Mouse (Mus musculus): ENCODE data around the gene Tmem40.
A peak's percentile ranks its signal among the peaks of the same experiment; 100 is the strongest.

Gene Tmem40

DNA sequence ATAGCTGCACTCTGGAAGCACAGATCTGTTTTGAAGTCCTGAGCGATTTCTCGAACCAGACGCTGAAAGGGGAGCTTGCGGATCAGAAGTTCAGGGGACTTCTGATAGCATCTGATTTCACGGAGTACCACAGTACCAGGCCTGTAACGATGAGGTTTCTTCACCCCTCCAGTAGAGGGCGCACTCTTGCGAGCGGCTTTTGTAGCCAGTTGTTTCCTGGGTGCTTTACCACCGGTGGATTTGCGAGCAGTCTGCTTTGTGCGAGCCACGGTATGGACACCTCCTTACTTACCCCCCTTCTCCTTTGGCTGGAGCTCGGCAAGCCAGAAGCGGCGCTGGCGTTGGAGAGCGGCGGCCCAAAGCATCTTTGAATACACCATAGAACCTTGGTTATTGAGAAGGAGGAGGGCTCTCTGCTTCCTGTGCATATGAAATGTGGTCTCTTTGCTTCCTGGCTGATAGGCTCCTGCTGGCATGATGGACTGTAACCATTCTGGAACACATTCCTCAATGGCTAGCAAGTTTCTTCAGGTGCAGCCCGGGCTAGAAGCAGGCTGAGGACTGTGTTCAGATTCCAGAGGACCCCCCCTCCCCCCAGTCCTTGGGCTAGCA is 8.0 kb upstream of the Tmem40 start:
- no peak for DNase-seq (ENCODE audit: low read depth, low spot score)

DNA sequence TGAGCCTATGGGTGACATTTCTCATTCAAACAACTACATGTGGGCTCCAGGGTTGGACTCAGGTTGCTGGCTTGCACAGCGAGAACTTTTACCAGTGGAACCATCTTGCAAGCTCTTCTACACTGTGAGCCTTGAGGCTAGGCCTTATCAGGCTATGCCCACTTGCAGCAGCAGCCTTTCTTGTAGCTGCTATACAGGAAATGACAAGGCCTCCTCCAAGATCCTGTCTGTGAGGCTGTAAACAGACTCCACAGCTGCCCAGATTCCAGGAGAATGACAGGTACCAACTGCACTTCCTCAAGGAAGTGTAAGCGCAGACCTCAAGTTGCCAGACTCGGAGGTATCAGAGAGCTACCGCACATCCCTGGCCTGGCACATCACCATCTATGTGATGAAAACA is 6.0 kb upstream of the Tmem40 start:
- no peak for DNase-seq (ENCODE audit: low read depth, low spot score)

GRCm38 (mm10) chr6:115767357-115767756 is 5.1 kb upstream of the Tmem40 start:
- DNase-seq (ENCODE audit: low read depth, low spot score): no peak

DNA sequence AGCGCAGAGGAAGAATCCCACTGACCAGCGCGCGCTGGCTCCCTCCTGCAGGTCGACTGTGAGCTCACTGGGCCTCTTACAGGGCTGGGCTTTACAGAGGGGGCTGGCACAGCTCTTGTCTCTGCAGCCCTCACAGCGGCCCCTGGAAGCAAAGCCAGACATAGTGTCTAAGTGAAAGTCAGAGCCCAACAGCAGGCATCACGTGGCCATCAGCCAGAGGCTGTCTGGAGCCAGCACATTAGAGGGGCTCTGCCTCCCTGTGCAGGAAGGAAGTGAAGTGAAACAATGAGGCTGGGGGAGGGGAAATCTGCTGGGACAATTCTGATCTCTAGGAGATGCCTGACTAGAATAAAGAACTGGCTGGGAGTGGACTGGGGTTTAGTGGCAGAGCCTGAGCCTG is 2.0 kb upstream of the Tmem40 start:
- no peak for DNase-seq (ENCODE audit: low read depth, low spot score)

GRCm38 (mm10) chr6:115760982-115761381 is 1.2 kb downstream of the Tmem40 start:
- DNase-seq (ENCODE audit: low read depth, low spot score): no peak

DNA sequence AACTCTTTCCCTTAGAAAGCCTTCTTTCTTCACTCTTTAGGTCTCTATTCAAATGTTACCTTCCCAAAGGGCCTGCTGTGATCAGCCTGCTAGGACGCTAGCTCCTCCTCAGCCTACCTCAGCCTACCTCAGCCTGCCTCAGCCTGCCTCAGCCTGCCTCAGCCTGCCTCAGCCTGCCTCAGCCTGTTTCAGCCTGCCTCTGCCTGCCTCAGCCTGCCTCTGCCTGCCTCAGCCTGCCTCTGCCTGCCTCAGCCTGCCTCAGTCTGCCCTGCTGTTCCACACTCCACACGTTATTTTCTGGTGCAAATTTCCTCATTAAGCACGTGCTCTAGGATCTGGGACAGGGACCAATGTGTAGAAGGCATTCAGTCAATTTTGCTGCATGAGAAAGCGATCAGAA is 2.1 kb downstream of the Tmem40 start:
- DNase-seq (ENCODE audit: low read depth, low spot score): no peak

DNA sequence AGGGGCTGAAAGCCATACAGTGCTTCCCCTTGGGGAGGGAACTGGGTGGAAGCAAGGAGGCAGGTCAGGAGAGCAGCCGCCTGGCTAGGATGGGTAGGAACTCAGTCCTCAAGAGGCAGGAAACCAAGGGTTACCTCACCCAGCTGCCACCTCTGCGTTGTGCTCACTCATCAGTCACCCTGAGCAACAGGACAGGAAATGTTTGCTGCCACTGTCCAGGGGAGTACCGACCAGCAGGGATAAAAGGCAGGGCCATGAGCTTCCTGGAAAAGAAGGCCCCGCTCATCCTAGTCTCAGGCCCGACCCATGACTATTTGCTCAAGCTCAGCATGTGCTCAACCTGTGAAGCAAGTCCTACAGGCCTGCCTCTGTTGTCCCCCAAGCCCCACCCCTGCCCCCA is 2.7 kb downstream of the Tmem40 start:
- no peak for DNase-seq (ENCODE audit: low read depth, low spot score)

DNA sequence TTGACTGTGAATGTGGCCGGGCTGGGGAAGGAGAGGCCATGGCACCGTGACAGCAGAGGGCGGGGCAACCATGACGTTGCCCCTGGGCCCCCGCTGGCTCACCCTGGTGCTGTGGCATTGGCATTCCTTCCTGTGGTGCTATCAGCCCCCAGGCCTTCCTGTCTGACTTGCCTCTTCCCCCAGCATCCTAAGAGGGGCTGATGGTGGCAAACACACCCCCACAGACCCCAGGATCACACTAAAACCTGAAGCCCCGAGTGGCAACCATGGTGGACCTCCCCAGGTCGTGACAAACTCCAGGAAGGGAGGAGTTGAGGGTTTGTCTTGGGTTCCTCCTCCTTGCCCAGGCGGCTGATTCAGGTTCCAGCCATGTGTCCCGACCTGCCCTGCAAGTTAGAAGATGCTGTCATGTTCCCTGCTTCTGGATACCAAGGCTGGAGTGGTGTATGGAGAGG is 3.2 kb downstream of the Tmem40 start:
- DNase-seq (ENCODE audit: low read depth, low spot score): no peak

- no peak for DNase-seq (ENCODE audit: low read depth, low spot score)
These were observed 6.7 kb downstream of the Tmem40 start for GRCm38 (mm10) chr6:115755536-115755935.

DNA sequence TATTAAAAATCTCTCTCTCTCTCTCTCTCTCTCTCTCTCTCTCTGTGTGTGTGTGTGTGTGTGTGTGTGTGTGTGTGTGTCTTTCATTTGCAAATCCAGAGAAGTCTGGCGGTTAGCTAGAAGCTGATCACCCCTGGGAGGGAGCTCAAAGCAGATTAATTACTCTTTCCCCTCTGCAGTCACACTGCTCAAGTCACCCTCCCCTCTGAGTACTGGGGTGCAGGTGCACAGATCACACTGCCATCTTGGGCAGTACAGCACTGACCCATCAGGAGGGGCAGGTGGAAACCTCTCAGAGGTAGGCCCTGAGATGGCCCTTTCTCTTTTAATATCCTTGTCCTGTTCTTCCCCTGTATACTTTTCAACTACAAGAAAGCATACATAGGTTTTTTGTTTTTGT is 15.9 kb downstream of the Tmem40 start:
- DNase-seq (ENCODE audit: low read depth, low spot score): peak; percentile 25

GRCm38 (mm10) chr6:115743569-115743968 is 18.6 kb downstream of the Tmem40 start:
- no peak for DNase-seq (ENCODE audit: low read depth, low spot score)

DNA sequence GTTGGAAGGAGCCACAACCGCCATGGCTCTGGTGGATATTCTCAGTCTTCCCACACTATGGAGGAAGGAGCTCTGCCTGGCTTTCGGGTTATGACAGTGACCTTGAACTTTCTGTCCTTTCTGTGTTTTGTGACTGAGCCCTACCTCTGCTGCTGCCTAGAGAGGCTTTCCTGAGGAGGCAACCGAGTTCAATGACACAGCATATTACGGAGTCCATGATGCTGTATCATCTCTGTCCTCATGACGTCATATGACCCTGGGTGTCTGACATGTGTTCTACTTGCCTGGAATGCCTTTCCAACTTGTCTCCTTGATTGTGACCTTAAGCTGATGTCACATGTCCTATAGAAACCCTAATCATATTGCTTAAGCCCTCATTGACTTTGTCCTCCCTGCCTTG is 23.2 kb downstream of the Tmem40 start:
- DNase-seq (ENCODE audit: low read depth, low spot score): no peak

GRCm38 (mm10) chr6:115734909-115735308 is 27.3 kb downstream of the Tmem40 start:
- no peak for DNase-seq (ENCODE audit: low read depth, low spot score)

GRCm38 (mm10) chr6:115732341-115732928 is 29.8 kb downstream of the Tmem40 start:
- DNase-seq (ENCODE audit: low read depth, low spot score): no peak

DNA sequence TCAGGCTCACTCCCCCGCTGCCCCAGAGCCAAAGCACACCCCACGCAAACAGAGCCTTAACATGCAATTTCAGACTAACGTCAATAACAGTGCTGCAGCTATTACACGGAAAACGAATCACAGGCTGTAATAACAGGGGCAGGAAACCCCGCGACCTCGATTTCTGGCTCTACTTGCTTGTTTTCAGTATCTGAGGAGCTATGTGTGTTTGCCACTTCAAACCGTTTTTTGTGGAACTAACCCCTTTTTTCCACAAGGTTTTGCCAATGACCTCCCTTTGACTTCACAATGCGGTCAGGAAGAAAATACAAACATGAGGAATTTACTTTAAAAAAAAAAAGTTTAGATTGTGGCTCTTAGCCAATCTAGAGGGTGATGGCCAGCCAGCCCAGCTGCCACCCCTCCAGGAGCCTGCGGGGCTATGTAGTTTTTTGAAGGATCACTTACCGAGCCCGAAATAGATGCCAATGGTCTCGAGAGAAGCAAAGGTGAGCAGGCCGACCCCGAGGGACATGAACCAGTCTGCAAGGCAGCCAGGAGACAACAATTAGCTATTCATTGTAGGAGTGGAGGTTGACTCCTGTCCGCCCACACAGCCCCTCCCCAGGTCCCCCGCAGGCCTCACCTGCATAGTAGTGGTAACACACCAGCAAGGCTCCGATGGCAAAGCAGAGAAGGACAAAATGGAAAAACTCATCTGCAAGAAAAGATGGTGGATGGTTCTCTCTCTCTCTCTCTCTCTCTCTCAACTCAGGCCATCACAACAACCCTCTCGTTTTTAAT is 31.5 kb downstream of the Tmem40 start:
- DNase-seq (ENCODE audit: low read depth, low spot score): no peak

- no peak for DNase-seq (ENCODE audit: low read depth, low spot score)
These were observed 34.6 kb downstream of the Tmem40 start for GRCm38 (mm10) chr6:115727570-115727969.

- peak; percentile 18 for DNase-seq (ENCODE audit: low read depth, low spot score)
These were observed 35.1 kb downstream of the Tmem40 start for GRCm38 (mm10) chr6:115727108-115727507.

- no peak for DNase-seq (ENCODE audit: low read depth, low spot score)
These were observed 40.0 kb downstream of the Tmem40 start for GRCm38 (mm10) chr6:115722246-115722645.

DNA sequence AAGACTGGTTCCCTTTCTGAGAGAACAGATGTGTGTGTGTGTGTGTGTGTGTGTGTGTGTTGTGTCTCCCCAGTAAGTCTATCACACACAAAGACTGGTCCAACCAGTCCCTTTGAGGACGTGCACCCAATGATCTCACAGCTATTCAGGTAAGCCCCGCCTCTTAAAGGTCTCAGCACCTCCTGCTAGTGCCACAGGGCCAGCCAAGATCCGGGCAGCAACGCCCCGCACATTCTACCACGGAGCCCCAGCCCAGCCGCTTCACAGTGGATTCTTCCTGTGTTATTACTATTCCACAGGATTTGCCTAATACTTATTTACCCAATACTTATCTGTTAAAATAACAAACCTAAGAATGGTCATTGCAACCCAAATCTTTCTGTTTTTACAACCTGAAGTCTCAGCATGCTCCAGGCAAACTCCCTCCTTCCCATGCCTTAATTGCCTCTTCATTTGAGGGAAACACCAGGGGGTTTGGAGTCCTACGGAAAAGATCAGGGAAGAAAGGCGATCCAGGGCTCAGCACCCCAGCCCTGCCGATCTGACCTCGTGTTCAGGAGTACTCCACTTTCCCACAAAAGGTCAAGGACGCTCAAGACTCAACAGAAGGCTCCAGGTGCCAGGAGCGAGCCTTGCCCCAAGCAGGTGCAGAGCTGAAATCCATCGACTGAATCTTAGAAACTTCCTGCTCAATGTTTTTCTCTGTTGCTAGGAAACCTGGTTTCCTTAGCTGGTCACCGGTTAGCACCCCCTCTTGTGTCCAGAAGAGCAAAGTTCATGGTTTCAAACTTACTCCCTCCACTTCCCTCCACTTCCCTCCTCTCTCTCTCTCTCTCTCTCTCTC is 44.3 kb downstream of the Tmem40 start:
- no peak for DNase-seq (ENCODE audit: low read depth, low spot score)

GRCm38 (mm10) chr6:115717101-115717652 is 45.0 kb downstream of the Tmem40 start:
- DNase-seq (ENCODE audit: low read depth, low spot score): no peak

DNA sequence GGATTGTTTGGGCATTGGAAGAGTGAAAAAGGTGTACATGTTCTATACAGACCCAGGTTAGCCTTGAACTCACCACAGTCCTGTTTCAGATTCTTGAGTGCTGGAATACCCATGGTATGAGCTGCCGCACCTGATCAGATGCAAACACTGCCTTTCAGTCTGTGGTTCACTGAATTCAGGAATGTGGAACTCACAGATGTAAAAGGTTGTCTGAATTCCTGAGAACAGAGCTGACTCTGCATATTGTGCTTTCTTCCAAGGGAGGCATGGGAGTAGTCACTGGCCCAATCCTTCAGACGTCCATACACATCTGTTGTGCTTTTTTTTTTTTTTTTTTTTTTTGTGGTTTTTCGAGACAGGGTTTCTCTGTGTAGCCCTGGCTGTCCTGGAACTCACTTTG is 50.9 kb downstream of the Tmem40 start:
- DNase-seq (ENCODE audit: low read depth, low spot score): no peak

DNA sequence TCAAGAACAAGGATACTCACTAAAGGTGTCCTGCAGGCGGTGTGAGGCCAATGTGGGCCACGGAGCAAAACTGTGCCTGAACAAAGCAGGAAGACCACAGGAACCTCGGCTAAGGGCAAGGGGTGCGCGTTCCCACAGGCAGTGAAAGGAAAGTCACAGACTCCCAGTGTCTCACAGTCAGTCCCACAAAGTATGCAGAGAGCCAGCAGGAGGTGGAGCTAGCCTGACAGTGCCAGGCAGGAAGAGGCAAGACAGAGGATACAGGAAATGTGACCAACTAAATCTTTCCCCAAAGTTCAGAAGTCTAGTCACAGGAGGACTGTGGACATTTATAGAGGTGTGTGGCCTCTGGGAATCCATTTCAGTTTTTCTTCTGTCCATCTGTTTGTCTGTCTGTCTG is 59.3 kb downstream of the Tmem40 start:
- DNase-seq (ENCODE audit: low read depth, low spot score): no peak
